Mouse (Mus musculus) spleen, adult 2 months (tissue): ENCODE measurements around the gene Heatr3. TPM values are rescaled to one million over a fixed set of nuclear protein-coding genes. Genes with fewer than 3 reads are reported as not detected.

Source experiments
- DNase-seq, 2 experiments: peaks; one replicate each; pipeline versions ENCODE4 v3.0.0 to v3.0.0-alpha.2; 2012 to 2021; ENCODE audit warnings: low spot score in 2 of 2, low read depth in 1 of 2
- H3K27ac ChIP-seq: fragments of 200-500 bp; 2 replicates; pipeline ENCODE4 v1.5.1; 2012; ENCODE audit warnings: low read length, inconsistent platforms; ENCODE audit not compliant: insufficient read depth
- H3K27me3 ChIP-seq: fragments of 200-500 bp; 2 replicates; pipeline ENCODE4 v1.6.1; 2012; ENCODE audit warnings: mild to moderate bottlenecking, moderate library complexity, low read length, inconsistent platforms; ENCODE audit not compliant: control insufficient read depth, insufficient read depth
- H3K36me3 ChIP-seq: fragments of 200-500 bp; 2 replicates; pipeline ENCODE4 v1.6.1; 2012; ENCODE audit warnings: mild to moderate bottlenecking, low read length, inconsistent platforms; ENCODE audit not compliant: control insufficient read depth, insufficient read depth
- H3K4me1 ChIP-seq: fragments of 200-500 bp; 2 replicates; pipeline ENCODE4 v1.6.1; 2011; ENCODE audit warnings: inconsistent platforms; ENCODE audit not compliant: control insufficient read depth, insufficient read depth, insufficient read length
- H3K4me3 ChIP-seq: fragments of 200-500 bp; 2 replicates; pipeline ENCODE4 v1.5.1; 2011; ENCODE audit warnings: mild to moderate bottlenecking, inconsistent platforms; ENCODE audit not compliant: insufficient read depth, insufficient read length; ENCODE audit errors: extremely low read depth
- CTCF ChIP-seq: fragments of 200-500 bp; IDR thresholded peaks from 2 replicates; pipeline ENCODE4 v1.5.1; 2011; ENCODE audit warnings: mild to moderate bottlenecking, inconsistent platforms; ENCODE audit not compliant: insufficient read depth, insufficient read length, insufficient replicate concordance; ENCODE audit errors: extremely low read depth
- POLR2A ChIP-seq: fragments of 200-500 bp; IDR thresholded peaks from 2 replicates; pipeline ENCODE4 v1.6.1; 2011; ENCODE audit warnings: low read depth, low read length, inconsistent platforms
- WGBS: fragments of 180-500 bp; shearing (Covaris S2); methylation state at CpG from one replicate; pipeline ENCODE4 v1.1.7; 2018; 5-methylcytosine and 5-hydroxymethylcytosine counted together
- polyA plus RNA-seq: library from polyadenylated mRNA; depleted of rRNA; stranded (reverse); fragments of >200 nt; gene quantifications from 2 replicates; pipeline ENCODE4 v1.2.3, GENCODE M21; 2012

Heatr3 gene
- polyA plus RNA-seq, 1 experiment = 8.9 TPM

DNA sequence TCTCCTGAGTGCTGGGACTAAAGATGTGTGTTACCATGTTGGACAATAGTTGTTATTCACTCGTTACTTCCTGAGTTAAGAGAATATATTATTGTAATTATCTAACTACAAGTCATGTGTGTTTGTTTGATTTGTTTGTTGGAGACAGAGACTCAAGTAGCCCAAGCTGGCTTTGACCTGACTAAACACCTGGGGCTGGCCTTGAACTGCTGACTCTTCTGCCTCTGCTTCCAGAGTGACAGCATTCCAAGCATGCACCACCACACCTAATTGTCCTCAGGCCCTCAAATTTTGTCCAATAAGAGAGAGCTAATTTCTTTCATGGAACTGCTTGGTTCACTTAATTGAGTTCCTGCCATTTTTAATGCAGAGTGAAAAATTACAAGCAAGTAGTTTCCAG is 47.3 kb downstream of the Heatr3 start:
- no peaks in the 10 kb centered on the region for H3K36me3 ChIP-seq
- no peak for DNase-seq
- H3K27ac ChIP-seq = no peak overlapping the region
- no peaks in the 10 kb centered on the region for H3K4me1 ChIP-seq
- no peaks in the 10 kb centered on the region for H3K27me3 ChIP-seq
- TF ChIP-seq CTCF (no peak), POLR2A (no peak)
- WGBS = 90% methylated on average over 1 of the region's 1 CpGs
- H3K4me3 ChIP-seq = no peak overlapping the region

DNA sequence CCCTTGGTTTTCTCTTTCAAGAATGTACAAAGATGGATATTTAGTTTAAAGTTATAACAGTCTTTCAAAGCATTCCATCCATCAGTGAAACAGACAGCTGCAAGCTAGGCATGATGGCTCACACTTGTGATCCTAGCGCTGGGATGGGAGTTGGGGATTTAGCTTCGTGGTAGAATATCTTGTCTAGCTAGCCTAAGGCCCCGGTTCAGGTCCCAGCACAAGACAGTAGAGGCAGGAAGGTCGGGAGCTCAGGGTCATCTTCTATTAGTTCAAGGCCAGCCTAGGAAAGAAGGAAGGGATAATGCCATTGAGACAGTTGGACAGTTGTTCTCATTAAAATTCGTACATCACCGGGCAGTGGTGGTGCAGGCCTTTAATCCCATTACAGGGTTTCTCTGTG is 48.1 kb downstream of the Heatr3 start:
- no peaks in the 10 kb centered on the region for H3K4me1 ChIP-seq
- H3K4me3 ChIP-seq = no peak overlapping the region
- TF ChIP-seq POLR2A = no peak
- TF ChIP-seq CTCF = no peak
- 89% methylated on average over 6 of the region's 6 CpGs for WGBS
- H3K27ac ChIP-seq = no peak overlapping the region
- no peaks in the 10 kb centered on the region for H3K36me3 ChIP-seq
- H3K27me3 ChIP-seq = no peaks in the 10 kb centered on the region
- no peak for DNase-seq

DNA sequence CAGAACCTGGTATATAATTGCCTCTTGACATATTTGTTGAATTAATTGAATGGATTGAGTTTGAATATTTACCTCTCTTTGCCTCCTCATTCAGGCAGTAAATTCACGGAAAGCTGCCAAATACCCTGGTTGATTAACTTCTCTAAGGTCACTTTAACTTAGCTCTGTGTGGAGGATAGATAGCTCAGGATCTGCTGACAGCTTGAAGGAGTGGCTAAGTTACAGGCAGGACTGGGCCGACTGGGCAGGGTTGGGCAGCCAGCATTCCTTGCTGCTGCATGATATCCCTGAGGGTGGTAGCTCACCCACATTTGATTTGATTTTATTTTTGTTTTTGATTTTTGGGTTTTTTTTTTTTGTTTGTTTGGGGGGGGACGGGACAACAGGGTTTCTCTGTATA is 59.7 kb downstream of the Heatr3 start:
- no peak for DNase-seq
- H3K36me3 ChIP-seq = no peaks in the 10 kb centered on the region
- WGBS = 90% methylated on average over 3 of the region's 3 CpGs
- H3K4me3 ChIP-seq = no peak overlapping the region
- TF ChIP-seq POLR2A = no peak
- peaks cover 14% of the 10 kb centered on the region for H3K4me1 ChIP-seq
- H3K27me3 ChIP-seq = no peaks in the 10 kb centered on the region; the same call in 1 of the 2 replicates
- H3K27ac ChIP-seq = no peak overlapping the region

DNA sequence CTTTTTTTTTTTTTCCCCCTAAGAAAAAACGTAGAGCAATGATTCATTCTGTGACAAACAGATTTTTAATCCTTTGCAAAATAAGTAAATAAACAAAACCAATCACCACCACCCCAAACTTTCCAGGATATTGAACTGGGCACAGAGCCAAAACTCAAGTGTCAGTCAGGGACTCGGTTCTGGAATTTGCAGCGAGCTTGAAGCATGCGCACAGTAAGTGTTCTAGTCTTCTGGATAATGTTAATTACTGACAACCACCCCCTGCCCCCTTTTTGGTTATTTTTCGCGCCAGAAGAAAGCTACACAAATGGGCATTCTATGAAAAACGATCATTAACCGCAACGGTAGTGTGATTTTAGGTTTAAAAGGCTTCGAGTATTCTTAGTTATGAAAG is 60.9 kb downstream of the Heatr3 start:
- WGBS = 2% methylated on average over 10 of the region's 10 CpGs
- peak in 1 of 2 experiments; percentile 5 for DNase-seq

DNA sequence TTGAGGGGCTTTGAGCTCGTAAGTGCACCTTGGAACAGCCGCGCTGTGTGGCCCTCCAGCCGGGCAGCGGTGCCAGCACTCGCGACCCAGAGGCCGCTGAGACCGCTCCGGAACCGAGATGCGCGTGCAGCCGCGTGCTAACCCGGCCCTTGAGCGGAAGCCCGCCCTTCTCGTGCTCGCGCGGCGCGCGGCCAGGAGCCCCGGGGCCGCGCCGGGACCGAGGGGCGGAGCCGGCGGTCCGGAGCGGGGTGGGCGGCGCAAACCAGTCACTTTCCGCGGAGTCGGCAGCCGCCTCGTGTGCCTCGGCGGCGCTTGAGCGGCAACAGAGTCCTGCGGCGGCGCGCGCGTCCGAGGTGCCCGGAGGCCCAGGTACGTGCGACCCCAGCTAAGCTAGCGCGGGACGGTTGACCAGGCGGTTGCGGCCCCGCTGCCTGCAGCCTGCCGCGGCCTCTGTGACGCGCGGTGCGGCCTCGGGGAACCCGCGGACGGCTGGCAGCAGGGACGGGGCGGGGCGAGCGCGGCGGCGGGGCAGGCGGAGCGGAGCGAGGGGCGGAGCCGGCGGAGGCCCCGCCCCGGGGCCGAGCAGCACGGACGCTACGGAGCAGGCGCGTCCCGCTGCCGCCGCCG is 61.4 kb downstream of the Heatr3 start, which contains the start of gene Tent4b:
Gene Tent4b (plus strand): TSS at position 269 of the 627 bp plus-strand sequence.
- peaks cover 14% of the 10 kb centered on the region for H3K4me1 ChIP-seq
- TF ChIP-seq CTCF (no peak), POLR2A (peak; percentile 59)
- H3K27ac ChIP-seq = peak within 1 kb of the TSS; percentile 99
- H3K36me3 ChIP-seq = no peaks in the 10 kb centered on the region
- H3K4me3 ChIP-seq = peak within 1 kb of the TSS; percentile 99
- under 1% methylated on average over 92 of the region's 97 CpGs for WGBS
- no peaks in the 10 kb centered on the region; the same call in 1 of the 2 replicates for H3K27me3 ChIP-seq
- peak; percentile 80 to 90 for DNase-seq

More for the DNA sequence above, 60.9 kb downstream of the Heatr3 start:
- peak overlapping the region; percentile 99 for H3K27ac ChIP-seq
- peak overlapping the region; percentile 99 for H3K4me3 ChIP-seq
- TF ChIP-seq POLR2A (no peak), CTCF (no peak)
- no peaks in the 10 kb centered on the region; the same call in 1 of the 2 replicates for H3K27me3 ChIP-seq
- peaks cover 14% of the 10 kb centered on the region for H3K4me1 ChIP-seq
- H3K36me3 ChIP-seq = no peaks in the 10 kb centered on the region

DNA sequence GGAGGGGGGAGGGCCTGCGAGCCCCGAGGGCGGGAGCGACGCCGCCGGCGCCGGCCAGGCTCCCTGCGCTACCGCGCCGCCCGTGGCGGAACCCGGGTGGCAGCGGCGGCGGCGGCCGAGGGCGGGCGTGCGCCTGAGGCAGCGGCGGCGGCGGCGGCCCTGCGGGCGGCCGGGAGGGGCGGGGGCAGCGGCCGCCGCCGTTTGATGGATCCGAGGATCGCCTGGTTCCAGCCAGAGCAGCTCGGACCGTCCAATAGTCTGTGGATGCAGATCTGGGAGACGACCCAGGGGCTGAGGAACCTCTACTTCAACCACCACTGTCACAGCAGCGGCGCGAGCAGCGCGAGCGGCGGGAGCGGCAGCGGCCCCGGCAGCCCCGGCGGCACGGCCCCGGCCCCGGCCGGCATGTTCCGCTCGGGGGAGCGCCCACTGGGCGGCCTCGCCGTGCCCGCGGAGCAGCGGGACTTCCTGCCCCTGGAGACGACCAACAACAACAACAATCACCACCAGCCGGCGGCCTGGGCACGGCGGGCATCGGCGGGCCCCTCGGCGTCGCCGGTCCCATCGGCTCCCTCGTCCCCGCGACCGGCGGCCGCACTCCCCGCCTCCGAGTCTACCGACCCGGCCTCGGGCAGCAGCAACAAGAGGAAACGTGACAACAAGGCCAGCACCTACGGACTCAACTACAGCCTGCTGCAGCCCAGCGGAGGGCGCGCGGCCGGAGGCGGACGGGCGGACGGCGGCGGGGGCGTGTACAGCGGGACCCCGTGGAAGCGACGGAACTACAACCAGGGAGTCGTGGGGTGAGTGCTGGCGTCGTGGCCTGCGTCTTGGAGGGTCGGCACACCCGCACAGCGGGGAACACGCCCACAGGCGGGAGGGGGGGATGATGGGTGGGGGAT is 62.3 kb downstream of the Heatr3 start:
- TF ChIP-seq CTCF = no peak
- TF ChIP-seq POLR2A = no peak
- 1% methylated on average over 78 of the region's 117 CpGs for WGBS
- Histone ChIP-seq H3K4me1 (peaks cover 14% of the 10 kb centered on the region), H3K27ac (peak overlapping the region; percentile 85; the same call in 1 of the 2 replicates), H3K4me3 (peak overlapping the region; percentile 87), H3K27me3 (no peaks in the 10 kb centered on the region; the same call in 1 of the 2 replicates), H3K36me3 (0 out of 2 replicates have a peak, but pooled peaks cover 2% of the 10 kb centered on the region)
- peak in 1 of 2 experiments; percentile 35 for DNase-seq
